Mouse (Mus musculus) forebrain, embryonic 13.5 days (tissue): ENCODE results near the gene Ush2a. TPM values are rescaled to one million over a fixed set of nuclear protein-coding genes. Genes with fewer than 3 reads are reported as not detected.
A peak's percentile ranks its signal among the peaks of the same experiment; 100 is the strongest.

ENCODE experiments used
- ATAC-seq: fragments of 200-750 bp; cut with Nextera tagmentation; 2 replicates; pipeline ENCODE4 v1.8.0; 2017
- H3K27ac ChIP-seq: fragments of 300-500 bp; sonication (generic); 2 replicates; pipeline ENCODE4 v1.5.1; 2015; ENCODE audit warnings: inconsistent platforms, mild to moderate bottlenecking, moderate library complexity
- H3K27me3 ChIP-seq: fragments of 300-500 bp; sonication (generic); 2 replicates; pipeline ENCODE4 v1.6.1; 2015; ENCODE audit warnings: mild to moderate bottlenecking, inconsistent platforms
- H3K36me3 ChIP-seq: fragments of 300-500 bp; sonication (generic); 2 replicates; pipeline ENCODE4 v1.6.1; 2015; ENCODE audit warnings: mild to moderate bottlenecking, inconsistent platforms; ENCODE audit not compliant: poor library complexity, severe bottlenecking
- H3K4me1 ChIP-seq: fragments of 300-500 bp; sonication (generic); 2 replicates; pipeline ENCODE4 v1.6.1; 2015; ENCODE audit warnings: inconsistent platforms
- H3K4me2 ChIP-seq: fragments of 300-500 bp; sonication (generic); 2 replicates; pipeline ENCODE4 v1.6.1; 2015; ENCODE audit warnings: inconsistent platforms, mild to moderate bottlenecking, moderate library complexity
- H3K4me3 ChIP-seq: fragments of 300-500 bp; sonication (generic); 2 replicates; pipeline ENCODE4 v1.5.1; 2015; ENCODE audit warnings: mild to moderate bottlenecking, inconsistent platforms
- H3K9ac ChIP-seq: fragments of 300-500 bp; sonication (generic); 2 replicates; pipeline ENCODE4 v1.6.1; 2015; ENCODE audit warnings: mild to moderate bottlenecking, inconsistent platforms
- H3K9me3 ChIP-seq: fragments of 300-500 bp; sonication (generic); replicated peaks from 2 replicates; pipeline ENCODE4 v1.6.1; 2016; ENCODE audit warnings: inconsistent platforms
- WGBS: fragments of 180-500 bp; shearing (Covaris S2); methylation state at CpG from one replicate; pipeline ENCODE4 v1.1.7; 2015; 5-methylcytosine and 5-hydroxymethylcytosine counted together
- polyA plus RNA-seq: library from polyadenylated mRNA; unstranded; fragments of >200 nt; fragmentation: Nextera tagmentation; extraction: Ambion mirVana; gene quantifications from 2 replicates; pipeline ENCODE4 v1.2.1, GENCODE M21; 2015

The Ush2a gene
- polyA plus RNA-seq, 1 experiment from 2014 or later: 0.05 TPM

DNA sequence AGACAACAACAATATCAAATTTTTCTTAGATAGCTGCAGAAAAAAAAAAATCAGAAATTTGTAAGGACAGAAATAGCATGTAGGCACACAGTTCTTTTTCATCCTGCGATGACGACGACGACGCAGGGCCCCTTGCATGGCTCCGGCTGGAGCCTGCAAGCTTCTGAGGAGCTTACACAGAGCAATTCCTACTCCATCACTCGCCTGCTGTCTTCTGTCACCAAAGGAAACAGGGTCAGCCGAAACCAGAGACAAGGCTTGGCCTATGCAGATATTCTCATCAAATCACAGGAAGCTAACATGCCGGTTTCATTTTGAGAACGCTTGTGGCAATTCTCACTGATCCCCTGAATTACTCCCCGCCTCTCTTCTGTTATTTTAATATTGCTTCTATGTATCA, 604.7 kb downstream of the Ush2a start:
- H3K27me3 ChIP-seq: no peaks in the 10 kb centered on the region
- H3K4me2 ChIP-seq: no peak overlapping the region
- 87% methylated on average over 11 of the region's 11 CpGs for WGBS
- H3K4me3 ChIP-seq: no peak overlapping the region
- no peak overlapping the region for H3K27ac ChIP-seq
- H3K4me1 ChIP-seq: peaks cover 8% of the 10 kb centered on the region
- no peaks in the 10 kb centered on the region for H3K9me3 ChIP-seq
- H3K9ac ChIP-seq: no peak overlapping the region
- no peak for ATAC-seq
- no peaks in the 10 kb centered on the region for H3K36me3 ChIP-seq

DNA sequence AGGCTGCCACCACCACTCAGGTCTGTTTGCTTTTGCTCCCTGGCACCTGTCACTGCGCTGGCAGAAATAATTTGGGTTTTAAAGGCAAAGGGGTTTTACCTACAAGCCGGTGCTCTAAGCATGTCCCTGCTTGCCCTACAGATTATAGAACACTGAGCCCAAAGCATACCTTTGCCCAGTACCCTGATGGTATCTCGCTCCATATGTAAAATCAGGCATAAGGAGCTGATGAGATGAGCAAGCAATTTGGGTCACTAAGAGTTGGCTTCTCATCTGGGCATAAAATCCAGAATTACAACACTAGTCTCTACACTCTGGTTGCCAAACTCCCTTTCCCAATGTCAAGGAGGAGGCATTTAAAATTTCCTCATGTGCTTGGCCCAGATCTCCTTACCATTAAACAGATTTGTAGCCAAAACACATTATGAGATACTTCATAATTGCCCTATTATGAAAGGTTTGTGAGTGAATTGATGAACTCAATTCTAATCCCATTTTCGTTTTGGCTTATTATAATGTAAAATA, 616.8 kb downstream of the Ush2a start:
- no peak overlapping the region for H3K9ac ChIP-seq
- H3K27ac ChIP-seq: no peak overlapping the region
- H3K9me3 ChIP-seq: no peaks in the 10 kb centered on the region
- no peaks in the 10 kb centered on the region for H3K4me1 ChIP-seq
- WGBS: 91% methylated on average over 4 of the region's 4 CpGs
- no peak for ATAC-seq
- H3K36me3 ChIP-seq: no peaks in the 10 kb centered on the region
- no peak overlapping the region for H3K4me3 ChIP-seq
- H3K4me2 ChIP-seq: no peak overlapping the region
- no peaks in the 10 kb centered on the region for H3K27me3 ChIP-seq

DNA sequence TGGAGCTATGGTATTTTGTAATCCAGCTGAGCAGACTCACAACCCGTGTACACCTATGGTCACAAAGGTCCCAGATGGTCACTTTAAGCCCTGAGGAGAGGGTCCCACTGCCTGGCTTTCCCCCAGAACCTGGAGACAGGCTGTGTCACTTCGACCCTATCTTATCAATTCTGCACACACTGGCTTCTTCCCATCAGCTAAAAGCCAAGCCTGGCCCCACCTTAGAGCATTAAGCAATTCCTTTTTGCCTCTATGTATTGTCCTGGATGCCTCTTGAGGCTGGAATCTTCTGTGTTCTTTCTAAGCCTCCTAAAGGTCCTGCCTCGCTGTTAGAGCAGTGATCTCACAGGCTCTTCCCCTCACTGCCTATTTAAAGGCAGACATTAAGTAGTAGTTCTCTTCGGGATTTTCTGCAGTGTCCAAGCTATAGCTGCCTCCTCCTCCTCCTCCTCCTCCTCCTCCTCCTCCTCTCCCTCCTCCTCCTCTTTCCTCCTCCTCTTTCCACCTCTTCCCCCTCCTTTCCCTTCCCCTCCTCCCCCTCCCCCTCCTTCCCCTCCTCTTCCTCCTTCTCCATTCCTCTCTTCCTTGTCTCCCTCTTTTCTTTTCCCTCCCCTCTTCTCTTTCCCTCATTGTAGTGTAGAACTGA, 635.2 kb downstream of the Ush2a start:
- H3K27me3 ChIP-seq: no peaks in the 10 kb centered on the region
- WGBS: 51% methylated on average over 4 of the region's 4 CpGs
- no peaks in the 10 kb centered on the region for H3K4me1 ChIP-seq
- H3K4me3 ChIP-seq: no peak overlapping the region
- H3K9me3 ChIP-seq: no peaks in the 10 kb centered on the region
- H3K27ac ChIP-seq: no peak overlapping the region
- H3K4me2 ChIP-seq: no peak overlapping the region
- no peak for ATAC-seq
- no peaks in the 10 kb centered on the region for H3K36me3 ChIP-seq
- H3K9ac ChIP-seq: no peak overlapping the region

DNA sequence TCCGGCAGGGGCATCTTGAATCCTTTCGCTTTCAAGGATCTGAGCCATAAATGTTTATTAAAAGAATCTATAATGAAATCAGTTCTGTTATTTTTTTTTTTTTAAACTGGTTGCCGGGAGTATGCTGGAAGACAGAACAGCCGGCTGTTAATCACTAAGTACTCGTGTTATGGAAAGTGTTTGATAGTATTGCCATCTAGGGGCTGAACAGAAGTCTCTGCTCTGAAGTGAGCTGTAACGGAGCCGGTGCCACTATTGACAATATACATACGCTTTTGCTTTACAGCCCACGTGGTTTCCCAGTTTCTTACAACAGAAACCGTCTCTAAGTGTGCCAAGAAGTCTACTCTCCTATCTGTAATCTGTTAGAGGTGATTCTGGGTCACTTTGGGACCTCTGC, 642.3 kb downstream of the Ush2a start:
- Histone ChIP-seq H3K9ac (no peak overlapping the region), H3K9me3 (no peaks in the 10 kb centered on the region), H3K4me2 (no peak overlapping the region), H3K27me3 (no peaks in the 10 kb centered on the region), H3K4me1 (no peaks in the 10 kb centered on the region), H3K36me3 (no peaks in the 10 kb centered on the region), H3K4me3 (no peak overlapping the region), H3K27ac (no peak overlapping the region)
- peak; percentile 68 for ATAC-seq
- WGBS: 56% methylated on average over 10 of the region's 10 CpGs

DNA sequence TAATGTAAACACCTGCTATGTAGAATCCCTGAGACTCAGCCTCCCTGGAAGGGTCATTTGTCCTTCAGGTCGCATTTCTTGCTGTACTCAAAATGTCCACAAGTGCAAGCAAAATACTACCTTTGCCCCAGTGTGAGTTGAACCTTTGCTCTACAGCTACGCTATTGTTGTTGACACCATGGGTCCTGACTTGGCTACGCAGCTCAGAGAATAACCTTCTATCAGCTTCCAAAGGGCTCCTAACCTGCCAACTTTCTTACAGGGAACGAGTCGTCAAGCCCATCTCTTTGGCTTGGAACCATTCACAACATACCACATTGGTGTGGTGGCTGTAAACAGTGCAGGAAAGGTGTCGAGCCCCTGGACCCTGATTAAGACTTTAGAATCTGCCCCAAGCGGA, 644.4 kb downstream of the Ush2a start:
- ATAC-seq: no peak
- no peaks in the 10 kb centered on the region for H3K4me1 ChIP-seq
- no peak overlapping the region for H3K4me2 ChIP-seq
- WGBS: 92% methylated on average over 7 of the region's 7 CpGs
- H3K27me3 ChIP-seq: no peaks in the 10 kb centered on the region
- H3K9me3 ChIP-seq: no peaks in the 10 kb centered on the region
- no peak overlapping the region for H3K9ac ChIP-seq
- no peak overlapping the region for H3K4me3 ChIP-seq
- no peaks in the 10 kb centered on the region for H3K36me3 ChIP-seq
- H3K27ac ChIP-seq: no peak overlapping the region

DNA sequence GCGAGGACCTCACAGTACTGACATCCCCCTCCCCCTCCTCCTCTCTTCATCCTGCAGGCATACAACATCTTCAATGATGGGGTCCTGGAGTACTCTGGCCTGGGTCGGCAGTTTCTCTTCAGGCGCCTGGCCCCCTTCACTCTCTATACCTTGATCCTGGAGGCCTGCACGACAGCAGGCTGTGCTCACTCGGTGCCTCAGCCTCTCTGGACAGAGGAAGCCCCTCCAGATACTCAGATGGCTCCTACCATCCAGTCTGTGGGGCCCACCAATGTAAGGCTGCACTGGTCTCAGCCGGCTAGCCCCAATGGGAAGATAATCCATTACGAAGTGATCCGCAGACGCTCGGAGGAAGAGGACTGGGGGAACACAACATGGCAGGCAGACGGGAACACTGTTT, 648.8 kb downstream of the Ush2a start:
- Histone ChIP-seq H3K9me3 (no peaks in the 10 kb centered on the region), H3K36me3 (no peaks in the 10 kb centered on the region), H3K9ac (no peak overlapping the region), H3K4me2 (no peak overlapping the region), H3K27ac (no peak overlapping the region), H3K4me3 (no peak overlapping the region), H3K27me3 (no peaks in the 10 kb centered on the region), H3K4me1 (no peaks in the 10 kb centered on the region)
- WGBS: 94% methylated on average over 11 of the region's 11 CpGs
- ATAC-seq: no peak

DNA sequence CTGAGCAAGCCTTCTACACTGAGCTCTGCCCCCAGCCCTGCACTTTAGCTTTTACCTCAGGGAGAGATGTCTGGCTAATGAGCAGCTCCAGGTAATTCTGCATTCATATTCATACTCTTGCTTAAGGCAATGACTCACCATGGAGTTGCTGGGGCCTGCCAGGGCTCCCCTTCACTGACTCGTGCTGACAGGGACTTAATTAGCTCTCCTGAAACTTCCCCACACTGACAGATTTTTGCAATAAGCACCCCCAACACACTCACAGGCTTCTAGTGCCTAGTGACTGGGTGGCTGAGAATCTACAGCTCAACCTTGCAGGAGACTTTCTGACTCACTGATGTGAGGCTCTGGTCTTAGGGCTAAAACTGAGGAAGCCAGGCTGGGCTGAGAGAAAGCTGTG, 658.1 kb downstream of the Ush2a start:
- WGBS: 40% methylated on average over 1 of the region's 1 CpGs
- no peak for ATAC-seq

DNA sequence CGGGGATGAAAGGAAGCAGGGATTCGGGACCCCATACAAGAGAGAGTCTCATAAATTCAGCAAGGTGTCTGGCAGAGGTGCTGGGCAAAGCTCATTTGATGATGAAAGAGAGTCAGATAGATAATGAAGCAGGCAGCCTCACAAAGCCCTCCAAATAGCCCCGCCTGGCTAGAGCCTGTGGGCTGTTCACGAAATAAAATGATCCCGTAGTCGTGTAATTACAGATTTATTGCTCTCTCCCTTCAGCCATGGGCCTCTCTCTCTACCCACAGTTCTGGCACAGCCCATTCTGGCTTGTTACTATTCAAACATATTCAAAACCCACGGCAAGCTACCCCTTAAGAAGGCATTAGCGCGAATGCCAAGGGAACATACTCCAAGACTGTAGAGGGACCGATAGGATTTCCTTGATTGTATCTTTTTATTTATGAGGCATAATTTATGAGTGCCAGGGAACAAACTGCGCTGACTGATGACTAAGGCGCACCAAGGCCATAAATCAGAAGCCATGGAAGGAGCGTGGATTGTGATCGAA, 675.5 kb downstream of the Ush2a start:
- no peaks in the 10 kb centered on the region for H3K36me3 ChIP-seq
- no peak overlapping the region for H3K4me3 ChIP-seq
- ATAC-seq: no peak
- H3K27ac ChIP-seq: no peak overlapping the region
- peaks cover 4% of the 10 kb centered on the region; the same call in 1 of the 2 replicates for H3K9me3 ChIP-seq
- H3K9ac ChIP-seq: no peak overlapping the region
- no peak overlapping the region for H3K4me2 ChIP-seq
- no peaks in the 10 kb centered on the region for H3K27me3 ChIP-seq
- H3K4me1 ChIP-seq: no peaks in the 10 kb centered on the region
- 80% methylated on average over 14 of the region's 14 CpGs for WGBS

More for the DNA sequence above, 658.1 kb downstream of the Ush2a start:
- no peak overlapping the region for H3K27ac ChIP-seq
- no peaks in the 10 kb centered on the region for H3K27me3 ChIP-seq
- H3K9me3 ChIP-seq: peaks cover 3% of the 10 kb centered on the region; the same call in 1 of the 2 replicates
- H3K4me2 ChIP-seq: no peak overlapping the region
- H3K9ac ChIP-seq: no peak overlapping the region
- H3K4me1 ChIP-seq: no peaks in the 10 kb centered on the region
- H3K36me3 ChIP-seq: no peaks in the 10 kb centered on the region
- H3K4me3 ChIP-seq: no peak overlapping the region

DNA sequence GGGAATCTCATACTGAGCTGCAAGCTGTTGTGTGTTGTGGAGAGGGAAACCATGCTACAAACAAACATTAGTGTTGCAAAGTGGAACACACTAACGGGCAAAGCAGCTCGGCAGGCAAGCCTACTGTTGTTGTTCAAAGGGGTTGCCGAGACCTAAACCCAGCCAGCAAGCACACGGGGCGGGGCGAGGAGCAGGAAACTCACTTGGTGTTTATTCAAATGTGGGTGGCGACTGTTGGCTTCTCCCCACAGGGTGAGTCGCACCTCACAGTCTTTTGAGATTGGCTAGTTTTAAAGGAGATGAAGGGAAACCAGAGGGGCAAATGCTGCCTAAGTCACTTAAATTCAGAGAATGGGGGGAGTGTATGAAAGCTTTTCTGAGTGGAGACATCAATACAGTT, 683.5 kb downstream of the Ush2a start:
- ATAC-seq: no peak
- H3K4me1 ChIP-seq: peaks cover 4% of the 10 kb centered on the region
- WGBS: 55% methylated on average over 8 of the region's 8 CpGs

DNA sequence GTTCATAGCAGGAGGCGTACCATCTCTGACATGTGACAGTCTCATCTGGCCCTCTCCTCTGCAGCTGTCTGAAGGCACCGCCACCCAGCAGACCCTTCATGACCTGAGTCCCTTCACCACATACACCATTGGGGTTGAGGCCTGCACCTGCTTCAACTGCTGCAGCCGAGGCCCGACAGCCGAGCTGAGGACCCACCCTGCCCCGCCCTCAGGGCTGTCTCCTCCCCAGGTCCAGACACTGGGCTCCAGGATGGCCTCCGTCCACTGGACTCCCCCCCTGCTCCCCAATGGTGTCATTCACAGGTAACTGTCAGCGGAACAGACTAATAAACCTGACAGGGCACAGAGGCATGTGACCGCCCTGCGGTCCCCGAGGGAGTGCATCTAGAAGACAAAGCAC, 685.0 kb downstream of the Ush2a start:
- H3K27me3 ChIP-seq: no peaks in the 10 kb centered on the region
- no peaks in the 10 kb centered on the region for H3K36me3 ChIP-seq
- H3K9me3 ChIP-seq: no peaks in the 10 kb centered on the region
- ATAC-seq: no peak
- 86% methylated on average over 11 of the region's 11 CpGs for WGBS
- no peak overlapping the region for H3K27ac ChIP-seq
- H3K4me3 ChIP-seq: no peak overlapping the region
- H3K9ac ChIP-seq: no peak overlapping the region
- no peak overlapping the region for H3K4me2 ChIP-seq
- H3K4me1 ChIP-seq: peaks cover 4% of the 10 kb centered on the region

More for the DNA sequence above, 683.5 kb downstream of the Ush2a start:
- H3K9ac ChIP-seq: no peak overlapping the region
- no peak overlapping the region for H3K4me3 ChIP-seq
- H3K36me3 ChIP-seq: no peaks in the 10 kb centered on the region
- H3K9me3 ChIP-seq: no peaks in the 10 kb centered on the region
- H3K27ac ChIP-seq: no peak overlapping the region
- H3K27me3 ChIP-seq: no peaks in the 10 kb centered on the region
- H3K4me2 ChIP-seq: no peak overlapping the region

DNA sequence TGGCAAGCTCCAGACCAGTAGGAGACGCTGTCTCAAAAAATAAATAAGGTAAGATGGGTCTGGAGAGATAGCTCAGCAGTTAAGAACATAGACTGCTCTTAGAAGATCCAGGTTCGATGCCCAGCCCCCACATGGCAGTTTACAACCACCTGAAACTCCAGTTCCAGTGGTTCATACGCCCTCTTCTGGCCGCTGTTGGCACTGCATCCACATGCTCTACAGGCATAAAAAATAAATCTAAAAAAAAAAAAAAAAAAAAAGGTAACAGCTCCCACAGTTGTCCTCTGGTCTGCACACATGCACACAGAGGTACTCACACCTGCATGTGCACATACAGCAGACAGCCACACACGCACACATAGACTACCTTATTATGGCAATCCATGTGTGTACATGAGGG, 686.0 kb downstream of the Ush2a start:
- H3K4me1 ChIP-seq: peaks cover 4% of the 10 kb centered on the region
- WGBS: 77% methylated on average over 5 of the region's 5 CpGs
- no peak overlapping the region for H3K4me2 ChIP-seq
- ATAC-seq: no peak
- no peaks in the 10 kb centered on the region for H3K9me3 ChIP-seq
- H3K4me3 ChIP-seq: no peak overlapping the region
- H3K9ac ChIP-seq: no peak overlapping the region
- H3K27ac ChIP-seq: no peak overlapping the region
- no peaks in the 10 kb centered on the region for H3K27me3 ChIP-seq
- no peaks in the 10 kb centered on the region for H3K36me3 ChIP-seq

DNA sequence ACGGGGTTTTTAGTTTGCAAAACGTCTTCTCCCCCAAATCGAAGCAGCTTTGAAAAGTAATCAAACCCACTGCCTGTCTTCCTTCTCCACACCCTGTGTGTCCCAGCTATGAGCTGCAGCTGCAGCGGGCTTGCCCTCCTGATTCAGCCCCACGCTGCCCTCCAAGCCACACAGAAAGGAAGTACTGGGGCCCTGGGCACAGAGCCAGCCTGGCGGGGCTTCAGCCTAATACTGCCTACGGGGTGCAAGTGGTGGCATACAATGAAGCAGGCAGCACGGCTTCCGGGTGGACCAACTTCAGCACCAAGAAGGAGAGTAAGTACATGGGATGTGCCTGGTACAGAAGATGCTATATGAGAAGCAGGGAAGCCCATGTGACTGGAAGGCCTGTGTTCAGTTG, 686.5 kb downstream of the Ush2a start:
- Histone ChIP-seq H3K27me3 (no peaks in the 10 kb centered on the region), H3K36me3 (no peaks in the 10 kb centered on the region), H3K9me3 (no peaks in the 10 kb centered on the region), H3K4me1 (peaks cover 4% of the 10 kb centered on the region), H3K27ac (no peak overlapping the region), H3K4me2 (no peak overlapping the region), H3K4me3 (no peak overlapping the region), H3K9ac (no peak overlapping the region)
- ATAC-seq: 0 out of 2 replicates have a peak, but pooled peaks have one; percentile 38
- 55% methylated on average over 9 of the region's 9 CpGs for WGBS

DNA sequence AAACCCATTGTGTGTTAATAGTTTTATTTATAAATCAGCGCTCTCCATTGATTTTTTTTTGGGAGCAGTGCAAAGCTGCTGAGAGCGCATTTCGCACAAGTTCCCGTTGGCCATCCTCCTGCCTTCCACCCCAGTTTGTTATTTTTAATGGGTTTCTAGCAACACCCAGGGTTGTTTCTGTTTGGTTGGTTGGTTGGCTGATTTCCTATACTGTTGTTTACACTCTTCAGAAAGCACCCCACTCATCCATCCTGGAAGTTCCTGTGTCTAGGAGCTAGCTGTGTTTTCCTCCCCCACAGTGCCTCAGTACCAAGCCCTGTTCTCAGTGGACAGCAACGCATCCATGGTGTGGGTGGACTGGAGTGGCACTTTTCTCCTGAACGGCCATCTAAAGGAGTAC, 689.3 kb downstream of the Ush2a start:
- no peak overlapping the region for H3K4me3 ChIP-seq
- no peaks in the 10 kb centered on the region for H3K9me3 ChIP-seq
- H3K4me1 ChIP-seq: peaks cover 4% of the 10 kb centered on the region
- no peaks in the 10 kb centered on the region for H3K36me3 ChIP-seq
- no peak overlapping the region for H3K4me2 ChIP-seq
- 95% methylated on average over 6 of the region's 6 CpGs for WGBS
- H3K9ac ChIP-seq: no peak overlapping the region
- no peak overlapping the region for H3K27ac ChIP-seq
- H3K27me3 ChIP-seq: no peaks in the 10 kb centered on the region
- no peak for ATAC-seq
